In the genomic region with DNA sequence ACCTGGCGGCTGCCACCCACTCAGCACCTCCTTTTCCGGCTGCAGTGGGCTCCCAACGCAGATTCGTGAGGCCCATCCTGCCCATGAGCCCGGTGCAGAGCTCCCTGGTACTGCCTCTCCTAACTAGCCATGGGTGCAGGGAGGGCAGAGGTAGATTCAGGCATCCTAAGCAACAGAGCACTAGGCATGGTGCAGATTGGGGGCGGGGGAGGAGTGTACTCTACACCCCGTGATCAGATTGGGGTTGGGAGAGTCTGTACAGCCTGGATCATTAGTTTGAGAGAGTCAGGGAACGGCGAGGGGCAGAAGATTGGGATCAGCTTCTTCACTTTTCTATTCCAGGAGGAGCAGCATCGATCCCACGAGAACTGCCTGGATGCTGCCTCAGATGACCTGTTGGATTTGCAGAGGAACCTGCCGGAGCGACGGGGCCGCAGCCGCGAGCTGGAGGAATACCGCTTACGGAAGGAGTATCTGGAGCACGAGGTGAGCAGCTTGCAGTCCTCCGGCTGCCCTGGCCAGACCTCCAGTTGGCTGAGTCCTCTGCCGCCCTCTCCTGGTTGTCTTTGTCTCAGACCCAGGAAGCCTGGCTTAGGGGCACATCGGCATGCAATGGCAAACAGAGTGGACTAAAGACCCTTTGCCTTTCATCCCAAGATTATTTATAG, we compare ENCODE assay signal across 8 mouse cellular contexts. TPM values are rescaled to one million over a fixed set of nuclear protein-coding genes. Genes with fewer than 3 reads are reported as not detected.
DNase-seq lines count a peak whose midpoint lies in the region; ATAC-seq and TF ChIP-seq lines count a peak whose summit lies in the region.

No protein-coding gene starts in this region.

- ATAC-seq in heart, embryonic 16.5 days (replicated peaks; ENCODE audit: extremely low read depth, insufficient read depth, low FRiP score) = peak; percentile 66
- ATAC-seq in lung, embryonic 14.5 days (ENCODE audit: insufficient read depth) = peak; percentile 82
- peak; percentile 62 for ATAC-seq in neutrophil, adult 5-6 weeks (ENCODE audit: extremely low read depth, insufficient number of reproducible peaks, low FRiP score, poor library complexity, severe bottlenecking)

- H3K9me3 ChIP-seq in heart, embryonic 16.5 days (replicated peaks; ENCODE audit: control insufficient read depth, low read length) = no peaks in the 10 kb centered on the region
- H3K9me3 ChIP-seq in lung, embryonic 14.5 days (ENCODE audit: low read depth, low read length) = no peaks in the 10 kb centered on the region

- TF ChIP-seq CTCF in bone marrow macrophage, adult 2 months (IDR thresholded peaks at IDR 0.05; ENCODE audit: low read depth, low read length) = peak; percentile 49; the same call in 1 of the 2 replicates
- peak; percentile 66 for TF ChIP-seq CTCF in embryonic fibroblast, embryonic 13.5 days (IDR thresholded peaks at IDR 0.05; ENCODE audit: borderline replicate concordance, insufficient read depth, low read length)
- TF ChIP-seq CTCF in lung, embryonic 14.5 days (IDR thresholded peaks at IDR 0.05; ENCODE audit: low read depth) = peak; percentile 91

- no peaks in the 10 kb centered on the region for H3K4me1 ChIP-seq in bone marrow macrophage, adult 2 months (ENCODE audit: control insufficient read depth, insufficient read depth, low read length)
- H3K4me1 ChIP-seq in embryonic fibroblast, embryonic 13.5 days (ENCODE audit: control insufficient read depth, insufficient read depth, low read length) = no peaks in the 10 kb centered on the region
- peaks cover 4% of the 10 kb centered on the region; the same call in 1 of the 2 replicates for H3K4me1 ChIP-seq in heart, embryonic 16.5 days (ENCODE audit: control insufficient read depth, insufficient read depth, low read length)
- H3K4me1 ChIP-seq in lung, embryonic 14.5 days (ENCODE audit: insufficient read depth) = no peaks in the 10 kb centered on the region

- peaks cover 5% of the 10 kb centered on the region; the same call in 1 of the 2 replicates for H3K27me3 ChIP-seq in heart, embryonic 16.5 days (ENCODE audit: control insufficient read depth, insufficient read depth, low read length)
- H3K27me3 ChIP-seq in lung, embryonic 14.5 days (ENCODE audit: insufficient read depth, low read length) = no peaks in the 10 kb centered on the region

- DNase-seq in CD4-positive, CD25-positive, alpha-beta regulatory T cell, adult 2 months (ENCODE audit: low read depth, low spot score) = peak; percentile 76
- peak; percentile 91 for DNase-seq in kidney, postnatal 10 days
- DNase-seq in lung, embryonic 14.5 days = peak; percentile 90
- peak; percentile 89 for DNase-seq in testis, postnatal 10 days (ENCODE audit: low spot score)

- H3K4me2 ChIP-seq in heart, embryonic 16.5 days (ENCODE audit: low read depth, low read length) = peak overlapping the region; percentile 63
- H3K4me2 ChIP-seq in lung, embryonic 14.5 days = peak overlapping the region; percentile 59

- peak overlapping the region; percentile 70 for H3K9ac ChIP-seq in heart, embryonic 16.5 days (ENCODE audit: low read length)
- no peak overlapping the region for H3K9ac ChIP-seq in lung, embryonic 14.5 days

- H3K36me3 ChIP-seq in heart, embryonic 16.5 days (ENCODE audit: control insufficient read depth, insufficient read depth) = no peaks in the 10 kb centered on the region
- no peaks in the 10 kb centered on the region for H3K36me3 ChIP-seq in lung, embryonic 14.5 days (ENCODE audit: insufficient read depth)

- 21% methylated on average over 23 of the region's 23 CpGs for WGBS in heart, embryonic 16.5 days
- 8% methylated on average over 23 of the region's 23 CpGs for WGBS in lung, embryonic 14.5 days

- TF ChIP-seq POLR2A in bone marrow macrophage, adult 2 months (IDR thresholded peaks at IDR 0.05; ENCODE audit: borderline replicate concordance, low read depth, low read length) = no peak
- no peak for TF ChIP-seq POLR2A in embryonic fibroblast, embryonic 13.5 days (IDR thresholded peaks at IDR 0.05; ENCODE audit: low read depth, low read length)

- no peak overlapping the region for H3K27ac ChIP-seq in bone marrow macrophage, adult 2 months (ENCODE audit: insufficient read depth, low read depth, low read length)
- H3K27ac ChIP-seq in embryonic fibroblast, embryonic 13.5 days (ENCODE audit: insufficient read depth, low read length) = no peak overlapping the region
- H3K27ac ChIP-seq in heart, embryonic 16.5 days (ENCODE audit: low read length) = no peak overlapping the region
- H3K27ac ChIP-seq in lung, embryonic 14.5 days (ENCODE audit: low read depth) = no peak overlapping the region

- H3K4me3 ChIP-seq in bone marrow macrophage, adult 2 months (ENCODE audit: insufficient read depth, low read length) = no peak overlapping the region
- no peak overlapping the region for H3K4me3 ChIP-seq in embryonic fibroblast, embryonic 13.5 days (ENCODE audit: insufficient read depth, low read length)
- peak overlapping the region; percentile 36 for H3K4me3 ChIP-seq in heart, embryonic 16.5 days (ENCODE audit: low read length)
- H3K4me3 ChIP-seq in lung, embryonic 14.5 days (ENCODE audit: low read depth, low read length) = peak overlapping the region; percentile 19; the same call in 1 of the 2 replicates

RNA-seq across cellular contexts. Expression of a gene that starts 38.1 kb away (rescaled TPM):
- 39.8 and 44.5 TPM in 2 replicates for polyA plus RNA-seq in bone marrow macrophage, adult 2 months (2012; ENCODE audit: insufficient read depth, insufficient read length, missing spikeins)
- polyA plus RNA-seq in embryonic fibroblast, embryonic 13.5 days (2011; ENCODE audit: insufficient read length, low read depth, missing spikeins) = 2.0 and 7.6 TPM in 2 replicates
- polyA plus RNA-seq in heart, embryonic 16.5 days (2015; fragmentation: Nextera tagmentation; extraction: Ambion mirVana) = 3.9 and 5.9 TPM in 2 replicates
- 0.79 and 1.8 TPM in 2 replicates for polyA plus RNA-seq in lung, embryonic 14.5 days (2014; fragmentation: Nextera tagmentation; extraction: Ambion mirVana)
- total RNA-seq in neutrophil, adult 5-6 weeks (2017) = 132 and 154 TPM in 2 replicates

Comparison
In these comparisons a context has a peak if more than half of its experiments do, and no peak if none do; other contexts are left out.
1. H3K4me3 ChIP-seq: peak in heart, embryonic 16.5 days (single experiment) and lung, embryonic 14.5 days (single experiment); none in bone marrow macrophage, adult 2 months (single experiment) and embryonic fibroblast, embryonic 13.5 days (single experiment).
2. Peak in every context shown above with its lines, with median percentiles within 50 percentile points of each other: DNase-seq, CTCF ChIP-seq and ATAC-seq.